18 mouse cellular contexts compared by ENCODE assay signal in the genomic region with DNA sequence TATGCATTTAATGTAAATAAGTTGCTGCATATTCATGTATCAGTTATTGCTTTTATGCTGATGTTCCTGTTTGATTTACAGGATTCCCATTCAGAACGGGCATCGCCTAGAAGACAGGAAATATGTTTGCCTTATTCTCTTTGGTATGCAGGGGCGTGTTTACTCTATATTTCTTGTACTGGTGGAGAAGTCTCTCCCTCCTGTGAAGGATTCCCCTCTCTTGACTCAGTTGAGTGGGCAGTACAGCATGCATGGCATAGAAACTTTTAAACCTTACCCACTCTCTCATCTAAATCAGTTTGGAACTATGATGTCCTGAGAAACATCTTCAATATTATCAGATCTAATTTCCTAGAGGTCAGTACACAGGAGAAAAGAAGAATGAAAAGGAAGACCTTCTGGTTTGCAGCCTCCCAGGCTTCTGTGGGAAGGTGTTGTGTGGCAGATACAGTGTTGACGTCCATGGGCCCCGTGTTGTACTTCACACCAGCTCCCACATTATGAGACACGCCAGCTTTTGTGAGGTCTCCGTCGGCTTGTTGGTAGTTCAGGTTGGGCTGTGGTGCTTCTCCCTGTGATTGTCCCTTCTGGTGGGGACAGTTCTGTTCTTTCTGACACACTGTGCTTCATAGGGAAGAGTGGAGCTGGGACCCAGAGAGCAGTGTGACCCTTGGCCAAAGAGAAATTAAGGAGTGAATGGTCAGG. TPM values are rescaled to one million over a fixed set of nuclear protein-coding genes. Genes with fewer than 3 reads are reported as not detected.
"Had no signal": no experiment of that assay in that cellular context is flagged by ENCODE, and none has a peak within 500 bp of the region (broad histone marks: within the 10 kb centered on the region; RNA-seq: fewer than 3 reads in every experiment).

No protein-coding gene starts in this region.

- H3K27ac ChIP-seq: lung, embryonic 15.5 days; macrophage; midbrain, embryonic 13.5 days; midbrain, embryonic 15.5 days; neural tube, embryonic 12.5 days; stomach, embryonic 15.5 days; stomach, postnatal 0 days had no signal

- H3K4me1 ChIP-seq: lung, embryonic 15.5 days; megakaryocyte, embryonic 14.5 days; midbrain, embryonic 13.5 days; midbrain, embryonic 15.5 days; neural tube, embryonic 12.5 days; stomach, embryonic 15.5 days had no signal

- H3K27me3 ChIP-seq: lung, embryonic 15.5 days; megakaryocyte, embryonic 14.5 days; midbrain, embryonic 13.5 days; midbrain, embryonic 15.5 days; neural tube, embryonic 12.5 days; stomach, embryonic 15.5 days had no signal

- H3K9me3 ChIP-seq: lung, embryonic 15.5 days; midbrain, embryonic 13.5 days; midbrain, embryonic 15.5 days; neural tube, embryonic 12.5 days; stomach, embryonic 15.5 days had no signal

- H3K4me3 ChIP-seq: lung, embryonic 15.5 days; megakaryocyte, embryonic 14.5 days; midbrain, embryonic 13.5 days; midbrain, embryonic 15.5 days; neural tube, embryonic 12.5 days; stomach, embryonic 15.5 days had no signal

- H3K36me3 ChIP-seq: lung, embryonic 15.5 days; midbrain, embryonic 13.5 days; midbrain, embryonic 15.5 days; neural tube, embryonic 12.5 days; stomach, embryonic 15.5 days had no signal

- DNase-seq: liver, postnatal 0 days; lung, adult 2 months; lung, postnatal 14 days; lung, postnatal 36 days; right cerebral cortex, postnatal 14 days; thymus, adult 2 months; thymus, postnatal 25 days; thymus, postnatal 4 days had no signal

RNA-seq across cellular contexts. Expression of gene Ptprm, which starts 58.4 kb away (rescaled TPM):
- total RNA-seq: monocyte, adult 5-6 weeks; neutrophil, adult 5-6 weeks had no signal
